In genomic region chr3:70874614-70875013, GRCm38 (mm10) we compare ENCODE assay signal across 13 mouse cellular contexts.
DNase-seq lines count a peak whose midpoint lies in the region; ATAC-seq and TF ChIP-seq lines count a peak whose summit lies in the region.
"Had no signal": no experiment of that assay in that cellular context is flagged by ENCODE, and none has a peak within 500 bp of the region (broad histone marks: within the 10 kb centered on the region; RNA-seq: fewer than 3 reads in every experiment).

No protein-coding gene starts in this region.

- no peak overlapping the region for H3K4me2 ChIP-seq in heart, embryonic 11.5 days
- no peak overlapping the region for H3K4me2 ChIP-seq in forebrain, embryonic 12.5 days
- H3K4me2 ChIP-seq: lung, embryonic 15.5 days; stomach, embryonic 15.5 days had no signal

- no peaks in the 10 kb centered on the region for H3K27me3 ChIP-seq in heart, embryonic 11.5 days (ENCODE audit: control insufficient read depth, insufficient read depth, low read length)
- no peaks in the 10 kb centered on the region for H3K27me3 ChIP-seq in forebrain, embryonic 12.5 days
- H3K27me3 ChIP-seq: lung, embryonic 15.5 days; stomach, embryonic 15.5 days had no signal

- TF ChIP-seq CTCF in layer of hippocampus, adult 2 months (conservative IDR thresholded peaks at IDR 0.05) = no peak

- H3K36me3 ChIP-seq in heart, embryonic 11.5 days (ENCODE audit: control insufficient read depth, insufficient read depth, low read length) = no peaks in the 10 kb centered on the region
- no peaks in the 10 kb centered on the region for H3K36me3 ChIP-seq in forebrain, embryonic 12.5 days (replicated peaks)
- H3K36me3 ChIP-seq: lung, embryonic 15.5 days; stomach, embryonic 15.5 days had no signal

- no peaks in the 10 kb centered on the region for H3K9me3 ChIP-seq in heart, embryonic 11.5 days (replicated peaks; ENCODE audit: control insufficient read depth, low read length)
- H3K9me3 ChIP-seq in forebrain, embryonic 12.5 days = no peaks in the 10 kb centered on the region
- H3K9me3 ChIP-seq: lung, embryonic 15.5 days; stomach, embryonic 15.5 days had no signal

- no peaks in the 10 kb centered on the region for H3K4me1 ChIP-seq in heart, embryonic 11.5 days (ENCODE audit: control insufficient read depth, insufficient read depth, low read length)
- no peaks in the 10 kb centered on the region for H3K4me1 ChIP-seq in forebrain, embryonic 12.5 days
- H3K4me1 ChIP-seq: lung, embryonic 15.5 days; stomach, embryonic 15.5 days had no signal

- DNase-seq in heart, adult 18-20 months = peak; percentile 29 to 33
- DNase-seq in layer of hippocampus, adult 2 months (ENCODE audit: low spot score in 2 of 2) = no peak
- DNase-seq in layer of hippocampus, adult 18-20 months (ENCODE audit: low spot score in 2 of 2) = no peak
- DNase-seq in heart, postnatal 4 days = peak; percentile 6
- DNase-seq in gastrocnemius, postnatal 25 days = no peak
- DNase-seq in right cerebral cortex, adult 2 months (ENCODE audit: low spot score in 2 of 2) = no peak
- DNase-seq: adrenal gland, postnatal 10 days; kidney, adult 2 months; kidney, postnatal 4 days had no signal

- H3K27ac ChIP-seq in heart, embryonic 11.5 days (ENCODE audit: low read depth, low read length) = no peak overlapping the region
- H3K27ac ChIP-seq in layer of hippocampus, adult 2 months = peak overlapping the region; percentile 69; the same call in 1 of the 2 replicates
- no peak overlapping the region for H3K27ac ChIP-seq in forebrain, embryonic 12.5 days
- H3K27ac ChIP-seq: lung, embryonic 15.5 days; stomach, embryonic 15.5 days had no signal

- no peak overlapping the region for H3K4me3 ChIP-seq in heart, embryonic 11.5 days (ENCODE audit: low read depth, low read length)
- no peak overlapping the region for H3K4me3 ChIP-seq in layer of hippocampus, adult 2 months
- H3K4me3 ChIP-seq in forebrain, embryonic 12.5 days (replicated peaks) = no peak overlapping the region
- H3K4me3 ChIP-seq: lung, embryonic 15.5 days; stomach, embryonic 15.5 days had no signal

- no peak for ATAC-seq in heart, embryonic 11.5 days (replicated peaks; ENCODE audit: insufficient number of reproducible peaks, low FRiP score, low TSS enrichment)
- ATAC-seq in forebrain, embryonic 12.5 days (ENCODE audit: low FRiP score) = peak; percentile 55; the same call in 1 of the 2 replicates

- H3K9ac ChIP-seq in heart, embryonic 11.5 days (ENCODE audit: low read depth, low read length) = no peak overlapping the region
- no peak overlapping the region for H3K9ac ChIP-seq in forebrain, embryonic 12.5 days
- H3K9ac ChIP-seq: lung, embryonic 15.5 days; stomach, embryonic 15.5 days had no signal

- WGBS in heart, embryonic 11.5 days (ENCODE audit: insufficient replicate concordance) = 76% methylated on average over 3 of the region's 3 CpGs
- WGBS in forebrain, embryonic 12.5 days = 72% methylated on average over 3 of the region's 3 CpGs

Comparison
In these comparisons a context has a peak if more than half of its experiments do, and no peak if none do; other contexts are left out.
1. DNase-seq: peak in heart, adult 18-20 months (2 of 2) and heart, postnatal 4 days (single experiment); none in layer of hippocampus, adult 2 months (0 of 2), layer of hippocampus, adult 18-20 months (0 of 2), gastrocnemius, postnatal 25 days (single experiment) and right cerebral cortex, adult 2 months (0 of 2).